ENCODE assay signal across 17 mouse cellular contexts in the genomic region with DNA sequence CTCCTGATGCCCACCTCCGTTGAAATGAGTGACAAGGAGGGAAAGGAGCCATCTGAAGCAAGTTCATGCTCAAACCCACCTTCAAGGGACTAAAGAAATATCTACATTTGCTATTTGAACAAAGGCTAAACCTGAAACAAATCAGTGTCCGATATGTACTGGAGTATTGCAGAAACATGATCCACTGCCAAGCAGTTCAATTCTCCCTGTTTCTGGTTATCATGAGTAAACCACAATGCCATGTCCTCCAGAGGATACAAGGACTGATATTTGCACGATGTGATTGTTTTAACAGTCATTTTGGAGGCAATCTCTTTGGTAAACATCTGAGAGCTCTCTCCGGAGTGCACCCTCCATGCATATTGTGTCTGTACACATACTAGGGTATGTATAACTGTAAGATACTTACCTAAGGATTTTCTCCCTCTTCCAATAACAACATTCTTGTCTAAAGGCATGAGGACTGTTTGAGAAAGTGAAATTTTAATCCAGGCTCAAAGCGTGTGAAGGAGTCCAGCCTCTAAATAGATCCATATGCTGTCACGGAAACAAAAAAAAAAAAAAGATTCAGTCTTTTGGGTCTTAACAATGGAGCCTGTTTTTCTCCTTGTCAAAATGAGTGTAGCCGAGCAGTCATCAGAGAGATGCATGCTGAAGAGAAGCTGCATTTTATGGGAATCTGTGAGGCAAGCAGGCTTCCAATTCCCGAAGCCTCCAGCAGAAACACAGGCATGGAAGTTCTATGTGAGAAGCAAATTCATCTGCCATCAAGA.
A peak's percentile ranks its signal among the peaks of the same experiment; 100 is the strongest.
DNase-seq lines count a peak whose midpoint lies in the region; ATAC-seq lines count a peak whose summit lies in the region.
"Had no signal": no experiment of that assay in that cellular context is flagged by ENCODE, and none has a peak within 500 bp of the region (broad histone marks: within the 10 kb centered on the region; RNA-seq: fewer than 3 reads in every experiment).

No protein-coding gene starts in this region.

- no peaks in the 10 kb centered on the region for H3K36me3 ChIP-seq in midbrain, embryonic 12.5 days
- no peaks in the 10 kb centered on the region for H3K36me3 ChIP-seq in midbrain, embryonic 15.5 days (replicated peaks)
- H3K36me3 ChIP-seq in embryonic facial prominence, embryonic 13.5 days = no peaks in the 10 kb centered on the region
- H3K36me3 ChIP-seq: heart, embryonic 13.5 days; lung, embryonic 15.5 days had no signal

- DNase-seq in heart, adult 11 months = peak; percentile 73
- no peak for DNase-seq in heart, adult 8-10 months (ENCODE audit: low spot score)
- DNase-seq in retina, embryonic 14.5 days (ENCODE audit: low spot score) = peak; percentile 12
- no peak for DNase-seq in left cerebral cortex, adult 18-20 months (ENCODE audit: low spot score in 2 of 2)
- no peak for DNase-seq in cerebellum, adult 11 months
- DNase-seq: cerebellum, adult 11-12 months; kidney, adult 2 months; kidney, postnatal 4 days; spleen, adult 18-20 months; thymus, postnatal 4 days had no signal

- peak overlapping the region; percentile 46; the same call in 1 of the 2 replicates for H3K27ac ChIP-seq in midbrain, embryonic 12.5 days (replicated peaks)
- H3K27ac ChIP-seq in midbrain, embryonic 15.5 days = no peak overlapping the region
- H3K27ac ChIP-seq in embryonic facial prominence, embryonic 13.5 days = peak overlapping the region; percentile 76
- H3K27ac ChIP-seq: heart, embryonic 13.5 days; lung, embryonic 15.5 days had no signal

- no peak overlapping the region for H3K4me3 ChIP-seq in midbrain, embryonic 12.5 days
- no peak overlapping the region for H3K4me3 ChIP-seq in midbrain, embryonic 15.5 days
- H3K4me3 ChIP-seq in embryonic facial prominence, embryonic 13.5 days = no peak overlapping the region
- H3K4me3 ChIP-seq: heart, embryonic 13.5 days; lung, embryonic 15.5 days had no signal

- no peaks in the 10 kb centered on the region for H3K9me3 ChIP-seq in midbrain, embryonic 12.5 days
- H3K9me3 ChIP-seq in midbrain, embryonic 15.5 days = no peaks in the 10 kb centered on the region
- H3K9me3 ChIP-seq in embryonic facial prominence, embryonic 13.5 days = no peaks in the 10 kb centered on the region
- H3K9me3 ChIP-seq: heart, embryonic 13.5 days; lung, embryonic 15.5 days had no signal

- H3K4me2 ChIP-seq in midbrain, embryonic 12.5 days (replicated peaks) = no peak overlapping the region
- H3K4me2 ChIP-seq in midbrain, embryonic 15.5 days = no peak overlapping the region
- H3K4me2 ChIP-seq in embryonic facial prominence, embryonic 13.5 days = peak overlapping the region; percentile 24
- H3K4me2 ChIP-seq: heart, embryonic 13.5 days; lung, embryonic 15.5 days had no signal

- H3K4me1 ChIP-seq in midbrain, embryonic 12.5 days = peaks cover 15% of the 10 kb centered on the region
- H3K4me1 ChIP-seq in midbrain, embryonic 15.5 days = no peaks in the 10 kb centered on the region
- peaks cover 25% of the 10 kb centered on the region for H3K4me1 ChIP-seq in embryonic facial prominence, embryonic 13.5 days
- H3K4me1 ChIP-seq: heart, embryonic 13.5 days; lung, embryonic 15.5 days had no signal

- WGBS in midbrain, embryonic 12.5 days = 38% methylated on average over 8 of the region's 8 CpGs
- WGBS in midbrain, embryonic 15.5 days = 37% methylated on average over 8 of the region's 8 CpGs
- 24% methylated on average over 8 of the region's 8 CpGs for WGBS in embryonic facial prominence, embryonic 13.5 days

- 0 out of 2 replicates have a peak, but pooled peaks cover 10% of the 10 kb centered on the region for H3K27me3 ChIP-seq in midbrain, embryonic 12.5 days
- H3K27me3 ChIP-seq in midbrain, embryonic 15.5 days (replicated peaks) = no peaks in the 10 kb centered on the region
- no peaks in the 10 kb centered on the region for H3K27me3 ChIP-seq in embryonic facial prominence, embryonic 13.5 days
- H3K27me3 ChIP-seq: heart, embryonic 13.5 days; lung, embryonic 15.5 days had no signal

- H3K9ac ChIP-seq in midbrain, embryonic 12.5 days (replicated peaks) = no peak overlapping the region
- H3K9ac ChIP-seq in midbrain, embryonic 15.5 days = no peak overlapping the region
- H3K9ac ChIP-seq in embryonic facial prominence, embryonic 13.5 days = no peak overlapping the region
- H3K9ac ChIP-seq: heart, embryonic 13.5 days; lung, embryonic 15.5 days had no signal

- no peak for ATAC-seq in midbrain, embryonic 12.5 days (ENCODE audit: low FRiP score, low read depth)
- ATAC-seq in midbrain, embryonic 15.5 days (replicated peaks) = no peak
- no peak for ATAC-seq in embryonic facial prominence, embryonic 13.5 days (ENCODE audit: insufficient number of reproducible peaks, insufficient read depth, low FRiP score, low TSS enrichment, low read depth)
- ATAC-seq: CD4-positive, CD25-positive, alpha-beta regulatory T cell, adult 4 months; hindbrain, embryonic 16.5 days had no signal

Comparison
In these comparisons a context has a peak if more than half of its experiments do, and no peak if none do; other contexts are left out.
1. DNase-seq: peak in heart, adult 11 months (single experiment) and retina, embryonic 14.5 days (single experiment); none in heart, adult 8-10 months (single experiment), left cerebral cortex, adult 18-20 months (0 of 2) and cerebellum, adult 11 months (single experiment).